Mouse (Mus musculus) ES-Bruce4 (cell line): ENCODE results near the gene 2310061I04Rik. TPM values are rescaled to one million over a fixed set of nuclear protein-coding genes. Genes with fewer than 3 reads are reported as not detected.

Source experiments
- H3K27ac ChIP-seq: 2 replicates; pipeline ENCODE4 v1.5.1; 2012; ENCODE audit warnings: low read length, inconsistent platforms; ENCODE audit not compliant: insufficient read depth
- H3K27me3 ChIP-seq: 2 replicates; pipeline ENCODE4 v1.6.1; 2012; ENCODE audit warnings: mild to moderate bottlenecking, low read length, inconsistent platforms; ENCODE audit not compliant: control insufficient read depth, poor library complexity, insufficient read depth, severe bottlenecking
- H3K36me3 ChIP-seq: 2 replicates; pipeline ENCODE4 v1.6.1; 2012; ENCODE audit warnings: inconsistent platforms, mild to moderate bottlenecking, low read length, moderate library complexity; ENCODE audit not compliant: control insufficient read depth, poor library complexity, insufficient read depth, severe bottlenecking
- H3K4me1 ChIP-seq: one replicate; pipeline ENCODE4 v1.8.1; 2011; ENCODE audit warnings: low read length; ENCODE audit not compliant: control insufficient read depth, insufficient read depth
- H3K4me3 ChIP-seq: 2 replicates; pipeline ENCODE4 v1.5.1; 2011; ENCODE audit warnings: low read depth, mild to moderate bottlenecking, low read length
- H3K9ac ChIP-seq: 2 replicates; pipeline ENCODE4 v1.6.1; 2012; ENCODE audit warnings: low read depth, mild to moderate bottlenecking, inconsistent platforms; ENCODE audit not compliant: poor library complexity, severe bottlenecking
- H3K9me3 ChIP-seq: replicated peaks from 2 replicates; pipeline ENCODE4 v1.6.1; 2012; ENCODE audit warnings: mild to moderate bottlenecking, low read length, inconsistent platforms; ENCODE audit not compliant: control insufficient read depth, poor library complexity, insufficient read depth, severe bottlenecking
- CTCF ChIP-seq: IDR thresholded peaks from one replicate; pipeline ENCODE4 v1.8.1; 2011; ENCODE audit warnings: low read depth, low read length
- EP300 ChIP-seq: IDR thresholded peaks from 2 replicates; pipeline ENCODE4 v1.6.1; 2011; ENCODE audit warnings: low read depth, low read length; ENCODE audit not compliant: insufficient read depth
- POLR2A ChIP-seq: IDR thresholded peaks from one replicate; pipeline ENCODE4 v1.8.1; 2011; ENCODE audit warnings: low read length; ENCODE audit not compliant: insufficient read depth
- polyA plus RNA-seq: library from polyadenylated mRNA; stranded (reverse); fragments of >200 nt; gene quantifications from 2 replicates; pipeline ENCODE4 v1.2.4, GENCODE M21; 2011; ENCODE audit warnings: low read depth; ENCODE audit not compliant: missing spikeins, insufficient read depth, insufficient read length

2310061I04Rik gene
- polyA plus RNA-seq, 1 experiment: 58.9 TPM

- no peaks in the 10 kb centered on the region for H3K4me1 ChIP-seq
- H3K36me3 ChIP-seq: peaks cover 73% of the 10 kb centered on the region
- H3K9ac ChIP-seq: no peak overlapping the region
- TF ChIP-seq EP300: no peak
- no peak for TF ChIP-seq CTCF
- no peak for TF ChIP-seq POLR2A
- H3K27ac ChIP-seq: no peak overlapping the region
- H3K27me3 ChIP-seq: no peaks in the 10 kb centered on the region
- no peak overlapping the region for H3K4me3 ChIP-seq
- no peaks in the 10 kb centered on the region for H3K9me3 ChIP-seq
These were observed 46.3 kb downstream of the 2310061I04Rik start for GRCm38 (mm10) chr17:35850974-35851373.

GRCm38 (mm10) chr17:35848112-35848511 lies 49.1 kb downstream of the 2310061I04Rik start:
- Histone ChIP-seq H3K36me3 (peaks cover 81% of the 10 kb centered on the region), H3K9ac (no peak overlapping the region)

GRCm38 (mm10) chr17:35843514-35843913 lies 53.7 kb downstream of the 2310061I04Rik start:
- no peak for TF ChIP-seq EP300
- no peak for TF ChIP-seq CTCF
- no peak for TF ChIP-seq POLR2A
- H3K27ac ChIP-seq: no peak overlapping the region
- no peaks in the 10 kb centered on the region for H3K4me1 ChIP-seq
- H3K9ac ChIP-seq: peak overlapping the region; percentile 62; the same call in 1 of the 2 replicates
- H3K27me3 ChIP-seq: no peaks in the 10 kb centered on the region
- H3K36me3 ChIP-seq: peaks cover 41% of the 10 kb centered on the region
- no peaks in the 10 kb centered on the region for H3K9me3 ChIP-seq
- no peak overlapping the region for H3K4me3 ChIP-seq

More at GRCm38 (mm10) chr17:35848112-35848511, 49.1 kb downstream of the 2310061I04Rik start:
- no peaks in the 10 kb centered on the region for H3K4me1 ChIP-seq
- no peak overlapping the region for H3K4me3 ChIP-seq
- no peaks in the 10 kb centered on the region for H3K9me3 ChIP-seq
- TF ChIP-seq EP300: no peak
- peak; percentile 31 for TF ChIP-seq CTCF
- no peak for TF ChIP-seq POLR2A
- H3K27ac ChIP-seq: no peak overlapping the region
- no peaks in the 10 kb centered on the region for H3K27me3 ChIP-seq

Other genes with a start within 250 kb of the 2310061I04Rik start
- 35.2 and 41.1 TPM in 2 replicates for gene Vars2, start 229.8 kb downstream of the 2310061I04Rik start, polyA plus RNA-seq
- 80.7 and 105 TPM in 2 replicates for gene Gtf2h4, start 223.7 kb downstream of the 2310061I04Rik start, polyA plus RNA-seq
- gene Ddr1, start 192.8 kb downstream of the 2310061I04Rik start, polyA plus RNA-seq: 59.8 and 61.6 TPM in 2 replicates
- 31.3 and 35.5 TPM in 2 replicates for gene Ier3, start 75.7 kb downstream of the 2310061I04Rik start, polyA plus RNA-seq
- gene Flot1, start 74.2 kb downstream of the 2310061I04Rik start, polyA plus RNA-seq: 46.8 and 47.4 TPM in 2 replicates
- 1,430 and 1,461 TPM in 2 replicates for gene Tubb5, start 59.1 kb downstream of the 2310061I04Rik start, polyA plus RNA-seq
- gene Mdc1, start 55.9 kb downstream of the 2310061I04Rik start, polyA plus RNA-seq: 131 and 147 TPM in 2 replicates
- 32.9 and 35.3 TPM in 2 replicates for gene Nrm, start 36.1 kb downstream of the 2310061I04Rik start, polyA plus RNA-seq
- 18.6 and 20.1 TPM in 2 replicates for gene Ppp1r18, start 31.8 kb downstream of the 2310061I04Rik start, polyA plus RNA-seq
- gene Dhx16, start 17.6 kb downstream of the 2310061I04Rik start, polyA plus RNA-seq: 533 and 573 TPM in 2 replicates
- 33.4 and 42.5 TPM in 2 replicates for gene Atat1, start 12.6 kb upstream of the 2310061I04Rik start, polyA plus RNA-seq
- 117 and 144 TPM in 2 replicates for gene Mrps18b, start 19.0 kb upstream of the 2310061I04Rik start, polyA plus RNA-seq
- 54.0 and 58.7 TPM in 2 replicates for gene Ppp1r10, start 19.0 kb upstream of the 2310061I04Rik start, polyA plus RNA-seq
- 174 and 213 TPM in 2 replicates for gene Abcf1, start 72.3 kb upstream of the 2310061I04Rik start, polyA plus RNA-seq
- gene Gnl1, start 82.4 kb upstream of the 2310061I04Rik start, polyA plus RNA-seq: 34.5 and 37.0 TPM in 2 replicates
- gene Prr3, start 82.8 kb upstream of the 2310061I04Rik start, polyA plus RNA-seq: 25.5 and 33.5 TPM in 2 replicates
- gene H2-T24, start 123.1 kb upstream of the 2310061I04Rik start, polyA plus RNA-seq: 0.78 TPM in 1 of 2 replicates, not detected in the other
- gene H2-T23, start 135.4 kb upstream of the 2310061I04Rik start, polyA plus RNA-seq: 0.46 and 1.1 TPM in 2 replicates
- 17.3 and 18.2 TPM in 2 replicates for gene H2-T22, start 145.3 kb upstream of the 2310061I04Rik start, polyA plus RNA-seq
- not detected in 2 replicates for gene Gm6034, start 145.5 kb upstream of the 2310061I04Rik start, polyA plus RNA-seq
- gene Gm11127, start 160.9 kb upstream of the 2310061I04Rik start, polyA plus RNA-seq: not detected in 2 replicates
- 0.41 TPM in 1 of 2 replicates, not detected in the other for gene Gm19684, start 224.2 kb upstream of the 2310061I04Rik start, polyA plus RNA-seq
- gene Gm7030, start 232.0 kb upstream of the 2310061I04Rik start, polyA plus RNA-seq: 0.81 and 1.4 TPM in 2 replicates